Mouse (Mus musculus) midbrain, postnatal 0 days (tissue): ENCODE results near the gene Pfas. TPM values are rescaled to one million over a fixed set of nuclear protein-coding genes. Genes with fewer than 3 reads are reported as not detected.
"Not testable (repeated sequence)": the region's sequence is repeated elsewhere in the genome, so short reads cannot be mapped to it uniquely, and the experiment has no call there.

Experiments
- ATAC-seq: fragments of 200-750 bp; cut with Nextera tagmentation; 2 replicates; pipeline ENCODE4 v1.8.0; 2017; ENCODE audit warnings: moderate number of reproducible peaks, mild to moderate bottlenecking, moderate TSS enrichment, moderate library complexity; ENCODE audit not compliant: low FRiP score
- DNase-seq: peaks from one replicate; pipeline ENCODE4 v3.0.0-alpha.2; 2015; ENCODE audit warnings: low spot score
- H3K27ac ChIP-seq: fragments of 300-500 bp; sonication (generic); 2 replicates; pipeline ENCODE4 v1.5.1; 2014; ENCODE audit warnings: low read depth, mild to moderate bottlenecking, low read length, mixed read lengths
- H3K27me3 ChIP-seq: fragments of 300-500 bp; sonication (generic); 2 replicates; pipeline ENCODE4 v1.6.1; 2014; ENCODE audit warnings: low read length, control low read depth, mixed read lengths; ENCODE audit not compliant: insufficient read depth
- H3K36me3 ChIP-seq: fragments of 300-500 bp; sonication (generic); 2 replicates; pipeline ENCODE4 v1.6.1; 2014; ENCODE audit warnings: low read length, control low read depth, mixed read lengths; ENCODE audit not compliant: insufficient read depth
- H3K4me1 ChIP-seq: fragments of 300-500 bp; sonication (generic); 2 replicates; pipeline ENCODE4 v1.6.1; 2014; ENCODE audit warnings: mild to moderate bottlenecking, control low read depth, antibody characterized with exemption, low read length, mixed read lengths; ENCODE audit not compliant: insufficient read depth
- H3K4me2 ChIP-seq: fragments of 300-500 bp; sonication (generic); 2 replicates; pipeline ENCODE4 v1.6.1; 2014; ENCODE audit warnings: low read depth, mild to moderate bottlenecking, low read length, mixed read lengths; ENCODE audit not compliant: poor library complexity, severe bottlenecking
- H3K4me3 ChIP-seq: fragments of 300-500 bp; sonication (generic); 2 replicates; pipeline ENCODE4 v1.5.1; 2014; ENCODE audit warnings: low read depth, mild to moderate bottlenecking, low read length, moderate library complexity
- H3K9ac ChIP-seq: fragments of 300-500 bp; sonication (generic); replicated peaks from 2 replicates; pipeline ENCODE4 v1.6.1; 2014; ENCODE audit warnings: mild to moderate bottlenecking, low read length, moderate library complexity, mixed read lengths; ENCODE audit not compliant: poor library complexity, severe bottlenecking
- H3K9me3 ChIP-seq: fragments of 300-500 bp; sonication (generic); 2 replicates; pipeline ENCODE4 v1.6.1; 2016; ENCODE audit warnings: low read length, control low read depth
- CTCF ChIP-seq: IDR thresholded peaks from 2 replicates; pipeline ENCODE4 v1.5.1; 2016; ENCODE audit warnings: antibody characterized with exemption, mild to moderate bottlenecking
- WGBS: fragments of 180-500 bp; shearing (Covaris S2); extraction: QIAGEN DNeasy Blood & Tissue Kit; methylation state at CpG from one replicate; pipeline ENCODE4 v1.1.7; 2014; 5-methylcytosine and 5-hydroxymethylcytosine counted together
- polyA plus RNA-seq: library from polyadenylated mRNA; unstranded; fragments of >200 nt; fragmentation: Nextera tagmentation; extraction: Ambion mirVana; gene quantifications from 2 replicates; pipeline ENCODE4 v1.2.1, GENCODE M21; 2015
- total RNA-seq: library from RNA; depleted of rRNA; stranded (reverse); fragments of >200 nt; gene quantifications from 2 replicates; pipeline ENCODE4 v1.2.3, GENCODE M21; 2014

Gene Pfas
- total and polyA plus RNA-seq, 2 experiments from 2014 or later = 14.1 to 28.3 TPM

- Histone ChIP-seq H3K9me3 (no peaks in the 10 kb centered on the region), H3K36me3 (no peaks in the 10 kb centered on the region; the same call in 1 of the 2 replicates), H3K27me3 (no peaks in the 10 kb centered on the region), H3K4me2 (no peak overlapping the region), H3K4me3 (no peak overlapping the region), H3K4me1 (no peaks in the 10 kb centered on the region), H3K27ac (no peak overlapping the region), H3K9ac (no peak overlapping the region)
- ATAC-seq (no peak), DNase-seq (no peak)
- 73% methylated on average over 3 of the region's 3 CpGs for WGBS
- TF ChIP-seq CTCF = no peak
Measured at GRCm38 (mm10) chr11:68980919-68981318, 27.3 kb downstream of the Pfas start.

GRCm38 (mm10) chr11:68979320-68979733, 28.9 kb downstream of the Pfas start:
- H3K4me3 ChIP-seq = no peak overlapping the region
- WGBS = 53% methylated on average over 5 of the region's 5 CpGs
- no peak overlapping the region for H3K27ac ChIP-seq
- H3K27me3 ChIP-seq = peaks cover 4% of the 10 kb centered on the region; the same call in 1 of the 2 replicates
- H3K36me3 ChIP-seq = no peaks in the 10 kb centered on the region
- no peak for DNase-seq
- H3K4me2 ChIP-seq = no peak overlapping the region
- no peak overlapping the region for H3K9ac ChIP-seq
- no peaks in the 10 kb centered on the region for H3K9me3 ChIP-seq
- TF ChIP-seq CTCF = no peak
- ATAC-seq = no peak
- H3K4me1 ChIP-seq = no peaks in the 10 kb centered on the region

- WGBS = 87% methylated on average over 1 of the region's 1 CpGs
- Histone ChIP-seq H3K36me3 (no peaks in the 10 kb centered on the region), H3K9ac (no peak overlapping the region), H3K4me1 (no peaks in the 10 kb centered on the region), H3K27ac (no peak overlapping the region), H3K4me3 (no peak overlapping the region), H3K4me2 (no peak overlapping the region), H3K27me3 (peaks cover 4% of the 10 kb centered on the region; the same call in 1 of the 2 replicates), H3K9me3 (no peaks in the 10 kb centered on the region)
- TF ChIP-seq CTCF = no peak
- ATAC-seq (no peak), DNase-seq (no peak)
Measured at GRCm38 (mm10) chr11:68975601-68976000, 32.7 kb downstream of the Pfas start.

- TF ChIP-seq CTCF = no peak
- Histone ChIP-seq H3K27me3 (peaks cover 4% of the 10 kb centered on the region; the same call in 1 of the 2 replicates), H3K4me2 (peak within 1 kb of the TSS; percentile 63), H3K36me3 (no peaks in the 10 kb centered on the region), H3K9me3 (no peaks in the 10 kb centered on the region), H3K4me1 (no peaks in the 10 kb centered on the region), H3K4me3 (peak within 1 kb of the TSS; percentile 38; the same call in 1 of the 2 replicates), H3K9ac (no peak within 1 kb of the TSS), H3K27ac (no peak within 1 kb of the TSS)
- ATAC-seq (no peak), DNase-seq (no peak)
- WGBS = 77% methylated on average over 7 of the region's 7 CpGs
Measured at GRCm38 (mm10) chr11:68975085-68975484, 33.2 kb downstream of the Pfas start, which contains the start of gene Rangrf. Gene Rangrf, minus strand, starts transcription at chr11:68975185.

GRCm38 (mm10) chr11:68974059-68974450, 34.2 kb downstream of the Pfas start:
- H3K4me1 ChIP-seq = no peaks in the 10 kb centered on the region
- H3K9me3 ChIP-seq = no peaks in the 10 kb centered on the region
- peak overlapping the region; percentile 63 for H3K4me2 ChIP-seq
- H3K9ac ChIP-seq = 0 out of 2 replicates have a peak overlapping the region, but pooled peaks have one; percentile 24
- peaks cover 4% of the 10 kb centered on the region; the same call in 1 of the 2 replicates for H3K27me3 ChIP-seq
- no peak overlapping the region for H3K27ac ChIP-seq
- H3K36me3 ChIP-seq = no peaks in the 10 kb centered on the region
- WGBS = 25% methylated on average over 6 of the region's 6 CpGs
- peak overlapping the region; percentile 38 for H3K4me3 ChIP-seq
- ATAC-seq (no peak), DNase-seq (no peak)
- TF ChIP-seq CTCF = no peak

GRCm38 (mm10) chr11:68973250-68974058, 34.8 kb downstream of the Pfas start:
- WGBS = under 1% methylated on average over 36 of the region's 38 CpGs
- H3K9me3 ChIP-seq, H3K4me1 ChIP-seq, H3K27ac ChIP-seq, H3K27me3 ChIP-seq, H3K36me3 ChIP-seq: not testable (repeated sequence)
- Histone ChIP-seq H3K4me3 (peak overlapping the region; percentile 38), H3K4me2 (peak overlapping the region; percentile 63), H3K9ac (peak overlapping the region; percentile 36; the same call in 1 of the 2 replicates)
- ATAC-seq (peak; percentile 78), DNase-seq (peak; percentile 79)
